Mouse (Mus musculus) heart, postnatal 0 days (tissue): Measurements from ENCODE around the gene Zbtb41.

Experiments used
- CTCF ChIP-seq: IDR thresholded peaks from 2 replicates; pipeline ENCODE4 v1.5.1; 2016; ENCODE audit warnings: antibody characterized with exemption, control low read depth, low read depth
- EP300 ChIP-seq: IDR thresholded peaks from 2 replicates; pipeline ENCODE4 v1.6.1; 2016; ENCODE audit warnings: antibody characterized with exemption, low read depth

- TF ChIP-seq CTCF (no peak), EP300 (no peak)
Measured at GRCm38 (mm10) chr1:139391747-139392146, 30.3 kb upstream of the Zbtb41 start.
